Mouse (Mus musculus): Measurements from ENCODE around the gene 4930407I10Rik.

Gene 4930407I10Rik

GRCm38 (mm10) chr15:82052544-82052943, 6.4 kb upstream of the 4930407I10Rik start:
- DNase-seq (ENCODE audit: low read depth) = no peak

- no peak for DNase-seq (ENCODE audit: low read depth)
Observed at GRCm38 (mm10) chr15:82063909-82064308, 5.0 kb downstream of the 4930407I10Rik start.

- peak; percentile 75 for DNase-seq (ENCODE audit: low read depth)
Observed at GRCm38 (mm10) chr15:82065511-82065910, 6.6 kb downstream of the 4930407I10Rik start.

- DNase-seq (ENCODE audit: low read depth) = no peak
Observed at GRCm38 (mm10) chr15:82069898-82070297, 10.9 kb downstream of the 4930407I10Rik start, which contains the start of gene Mei1. Mei1 (plus strand) TSS chr15:82069996.

GRCm38 (mm10) chr15:82071816-82072469, 13.0 kb downstream of the 4930407I10Rik start:
- no peak for DNase-seq (ENCODE audit: low read depth)

- DNase-seq (ENCODE audit: low read depth) = no peak
Observed at GRCm38 (mm10) chr15:82073490-82073889, 14.5 kb downstream of the 4930407I10Rik start.

GRCm38 (mm10) chr15:82079883-82080282, 20.9 kb downstream of the 4930407I10Rik start:
- DNase-seq (ENCODE audit: low read depth) = peak; percentile 26

- peak; percentile 70 for DNase-seq (ENCODE audit: low read depth)
Observed at GRCm38 (mm10) chr15:82081161-82081560, 22.2 kb downstream of the 4930407I10Rik start.

- no peak for DNase-seq (ENCODE audit: low read depth)
Observed at GRCm38 (mm10) chr15:82085606-82086005, 26.7 kb downstream of the 4930407I10Rik start.

- no peak for DNase-seq (ENCODE audit: low read depth)
Observed at GRCm38 (mm10) chr15:82086131-82086530, 27.2 kb downstream of the 4930407I10Rik start.

- DNase-seq (ENCODE audit: low read depth) = no peak
Observed at GRCm38 (mm10) chr15:82087266-82087665, 28.3 kb downstream of the 4930407I10Rik start.

GRCm38 (mm10) chr15:82091061-82091460, 32.1 kb downstream of the 4930407I10Rik start:
- no peak for DNase-seq (ENCODE audit: low read depth)

- DNase-seq (ENCODE audit: low read depth) = peak; percentile 47
Observed at GRCm38 (mm10) chr15:82106953-82107555, 48.1 kb downstream of the 4930407I10Rik start.

Data from 416B (cell line).